Mouse (Mus musculus) lung, postnatal 0 days (tissue): ENCODE results near the gene Glipr1.

Source experiments
- CTCF ChIP-seq: IDR thresholded peaks from 2 replicates; pipeline ENCODE4 v1.5.1; 2016; ENCODE audit warnings: antibody characterized with exemption, mild to moderate bottlenecking
- EP300 ChIP-seq: IDR thresholded peaks from 2 replicates; pipeline ENCODE4 v1.6.1; 2016; ENCODE audit warnings: antibody characterized with exemption, mild to moderate bottlenecking, control low read depth

- TF ChIP-seq CTCF (no peak), EP300 (no peak)
Observed at GRCm38 (mm10) chr10:111995803-111996548, 6.5 kb downstream of the Glipr1 start.
